ENCODE assay signal across 8 mouse cellular contexts in genomic region chr5:135024665-135025224, GRCm38 (mm10). TPM values are rescaled to one million over a fixed set of nuclear protein-coding genes. Genes with fewer than 3 reads are reported as not detected.
DNase-seq lines count a peak whose midpoint lies in the region; ATAC-seq and TF ChIP-seq lines count a peak whose summit lies in the region.

No protein-coding gene starts in this region.

- no peaks in the 10 kb centered on the region for H3K36me3 ChIP-seq in lung, postnatal 0 days (ENCODE audit: insufficient read depth, low read length)
- H3K36me3 ChIP-seq in forebrain, embryonic 13.5 days (ENCODE audit: poor library complexity, severe bottlenecking) = no peaks in the 10 kb centered on the region
- no peaks in the 10 kb centered on the region for H3K36me3 ChIP-seq in limb, embryonic 13.5 days
- H3K36me3 ChIP-seq in stomach, embryonic 14.5 days (ENCODE audit: control insufficient read depth, insufficient read depth, low read length) = no peaks in the 10 kb centered on the region

- no peaks in the 10 kb centered on the region for H3K9me3 ChIP-seq in lung, postnatal 0 days (ENCODE audit: low read length)
- no peaks in the 10 kb centered on the region for H3K9me3 ChIP-seq in forebrain, embryonic 13.5 days (replicated peaks)
- no peaks in the 10 kb centered on the region for H3K9me3 ChIP-seq in limb, embryonic 13.5 days
- H3K9me3 ChIP-seq in stomach, embryonic 14.5 days (ENCODE audit: control insufficient read depth, low read depth, low read length) = no peaks in the 10 kb centered on the region

- peaks cover 18% of the 10 kb centered on the region; the same call in 1 of the 2 replicates for H3K4me1 ChIP-seq in lung, postnatal 0 days (ENCODE audit: insufficient read depth, low read depth, low read length)
- H3K4me1 ChIP-seq in lung, adult 2 months (ENCODE audit: control insufficient read depth, insufficient read depth, low read length) = peaks cover 9% of the 10 kb centered on the region; the same call in 1 of the 2 replicates
- H3K4me1 ChIP-seq in forebrain, embryonic 13.5 days = peaks cover 44% of the 10 kb centered on the region
- peaks cover 44% of the 10 kb centered on the region for H3K4me1 ChIP-seq in limb, embryonic 13.5 days
- peaks cover 36% of the 10 kb centered on the region for H3K4me1 ChIP-seq in stomach, embryonic 14.5 days (ENCODE audit: control insufficient read depth, insufficient read depth, low read length)

- TF ChIP-seq POLR2A in lung, adult 2 months (IDR thresholded peaks at IDR 0.05; ENCODE audit: borderline replicate concordance, extremely low read depth, low read depth, low read length) = no peak

- 18% methylated on average over 11 of the region's 11 CpGs for WGBS in lung, postnatal 0 days
- 33% methylated on average over 11 of the region's 11 CpGs for WGBS in lung, adult 2 months
- 78% methylated on average over 11 of the region's 11 CpGs for WGBS in forebrain, embryonic 13.5 days
- 39% methylated on average over 11 of the region's 11 CpGs for WGBS in limb, embryonic 13.5 days
- 40% methylated on average over 11 of the region's 11 CpGs for WGBS in stomach, embryonic 14.5 days

- H3K27me3 ChIP-seq in lung, postnatal 0 days (replicated peaks; ENCODE audit: insufficient read depth, low read length) = no peaks in the 10 kb centered on the region
- H3K27me3 ChIP-seq in forebrain, embryonic 13.5 days = no peaks in the 10 kb centered on the region
- no peaks in the 10 kb centered on the region for H3K27me3 ChIP-seq in limb, embryonic 13.5 days
- no peaks in the 10 kb centered on the region for H3K27me3 ChIP-seq in stomach, embryonic 14.5 days (ENCODE audit: control insufficient read depth, insufficient read depth, low read length)

- no peak for TF ChIP-seq CTCF in lung, postnatal 0 days (IDR thresholded peaks at IDR 0.05)
- TF ChIP-seq CTCF in lung, adult 2 months (IDR thresholded peaks at IDR 0.05; ENCODE audit: insufficient read depth, low read length) = no peak

- no peak overlapping the region for H3K9ac ChIP-seq in lung, postnatal 0 days (replicated peaks; ENCODE audit: low read depth)
- H3K9ac ChIP-seq in forebrain, embryonic 13.5 days = no peak overlapping the region
- H3K9ac ChIP-seq in limb, embryonic 13.5 days = peak overlapping the region; percentile 77
- H3K9ac ChIP-seq in stomach, embryonic 14.5 days (replicated peaks; ENCODE audit: low read depth, low read length) = no peak overlapping the region

- no peak for TF ChIP-seq EP300 in lung, postnatal 0 days (IDR thresholded peaks at IDR 0.05)

- ATAC-seq in lung, postnatal 0 days = no peak
- ATAC-seq in forebrain, embryonic 13.5 days = no peak
- ATAC-seq in limb, embryonic 13.5 days (ENCODE audit: low FRiP score, low read depth) = no peak
- no peak for ATAC-seq in stomach, embryonic 14.5 days (ENCODE audit: insufficient number of reproducible peaks, insufficient read depth, low FRiP score, low read depth)

- no peak overlapping the region for H3K4me3 ChIP-seq in lung, postnatal 0 days (ENCODE audit: low read depth, low read length)
- no peak overlapping the region for H3K4me3 ChIP-seq in lung, adult 2 months (replicated peaks; ENCODE audit: extremely low read depth, low read depth, low read length)
- peak overlapping the region; percentile 68; the same call in 1 of the 2 replicates for H3K4me3 ChIP-seq in forebrain, embryonic 13.5 days
- peak overlapping the region; percentile 73 for H3K4me3 ChIP-seq in limb, embryonic 13.5 days
- peak overlapping the region; percentile 84; the same call in 1 of the 2 replicates for H3K4me3 ChIP-seq in stomach, embryonic 14.5 days (ENCODE audit: low read depth, low read length)

- peak overlapping the region; percentile 78; the same call in 1 of the 2 replicates for H3K4me2 ChIP-seq in lung, postnatal 0 days (replicated peaks; ENCODE audit: low read depth, low read length)
- H3K4me2 ChIP-seq in forebrain, embryonic 13.5 days = peak overlapping the region; percentile 95
- H3K4me2 ChIP-seq in limb, embryonic 13.5 days (replicated peaks) = peak overlapping the region; percentile 94
- peak overlapping the region; percentile 99 for H3K4me2 ChIP-seq in stomach, embryonic 14.5 days (replicated peaks; ENCODE audit: low read depth, low read length)

- no peak overlapping the region for H3K27ac ChIP-seq in lung, postnatal 0 days (ENCODE audit: low read length)
- no peak overlapping the region for H3K27ac ChIP-seq in forebrain, embryonic 13.5 days
- H3K27ac ChIP-seq in limb, embryonic 13.5 days = no peak overlapping the region
- H3K27ac ChIP-seq in stomach, embryonic 14.5 days (ENCODE audit: low read length) = no peak overlapping the region

- DNase-seq in lung, postnatal 0 days (ENCODE audit: low spot score) = no peak
- no peak for DNase-seq in lung, adult 2 months
- no peak for DNase-seq in layer of hippocampus, adult 8-10 months (ENCODE audit: low spot score in 2 of 2)
- no peak for DNase-seq in adrenal gland, adult 8-10 months
- DNase-seq in gastrocnemius, adult 8-10 months (ENCODE audit: low spot score in 2 of 2) = no peak

RNA-seq across cellular contexts. Expression of gene Stx1a, which starts 1.5 kb away (rescaled TPM):
- 5.5 and 5.8 TPM in 2 replicates for polyA plus RNA-seq in lung, postnatal 0 days (2015; fragmentation: Nextera tagmentation; extraction: Ambion mirVana)
- polyA plus RNA-seq in lung, adult 2 months (2012; rRNA removed) = 10.6 and 11.7 TPM in 2 replicates
- 34.1 and 38.7 TPM in 2 replicates for polyA plus RNA-seq in forebrain, embryonic 13.5 days (2015; fragmentation: Nextera tagmentation; extraction: Ambion mirVana)
- polyA plus RNA-seq in limb, embryonic 13.5 days (2015; fragmentation: Nextera tagmentation; extraction: Ambion mirVana) = 11.7 and 13.1 TPM in 2 replicates
- polyA plus RNA-seq in stomach, embryonic 14.5 days (2014; fragmentation: Nextera tagmentation; extraction: Ambion mirVana) = 17.4 and 17.7 TPM in 2 replicates
- total RNA-seq in layer of hippocampus, adult 8-10 months (2022) = 10 to 100 TPM; 84.7 to 93.8 (median 89.2) TPM
- total RNA-seq in adrenal gland, adult 8-10 months (2022) = 10 to 100 TPM in 3 of 4 experiments, 1 to 10 TPM in 1; 4.9 to 15.9 (median 12.1) TPM
- 1 to 10 TPM in 1 of 4 experiments, under 1 TPM in 3; 0.22 to 1.3 (median 0.39) TPM for total RNA-seq in gastrocnemius, adult 8-10 months (2022)

RNA-seq across cellular contexts. Expression of gene Abhd11, which starts 15.8 kb away (rescaled TPM):
- 72.9 and 80.9 TPM in 2 replicates for polyA plus RNA-seq in lung, postnatal 0 days (2015; fragmentation: Nextera tagmentation; extraction: Ambion mirVana)
- polyA plus RNA-seq in lung, adult 2 months (2012; rRNA removed) = 66.9 and 78.4 TPM in 2 replicates
- polyA plus RNA-seq in forebrain, embryonic 13.5 days (2015; fragmentation: Nextera tagmentation; extraction: Ambion mirVana) = 47.9 and 53.4 TPM in 2 replicates
- polyA plus RNA-seq in limb, embryonic 13.5 days (2015; fragmentation: Nextera tagmentation; extraction: Ambion mirVana) = 51.7 and 55.1 TPM in 2 replicates
- 73.3 and 80.6 TPM in 2 replicates for polyA plus RNA-seq in stomach, embryonic 14.5 days (2014; fragmentation: Nextera tagmentation; extraction: Ambion mirVana)
- total RNA-seq in layer of hippocampus, adult 8-10 months (2022) = 10 to 100 TPM; 30.3 to 35.3 (median 33.6) TPM
- total RNA-seq in adrenal gland, adult 8-10 months (2022) = 10 to 100 TPM; 52.4 to 65.4 (median 55.9) TPM
- 10 to 100 TPM; 38.5 to 54.3 (median 46.0) TPM for total RNA-seq in gastrocnemius, adult 8-10 months (2022)

RNA-seq across cellular contexts. Expression of gene Cldn3, which starts 38.7 kb away (rescaled TPM):
- polyA plus RNA-seq in lung, postnatal 0 days (2015; fragmentation: Nextera tagmentation; extraction: Ambion mirVana) = 547 and 583 TPM in 2 replicates
- 333 and 552 TPM in 2 replicates for polyA plus RNA-seq in lung, adult 2 months (2012; rRNA removed)
- polyA plus RNA-seq in forebrain, embryonic 13.5 days (2015; fragmentation: Nextera tagmentation; extraction: Ambion mirVana) = 2.9 and 3.1 TPM in 2 replicates
- polyA plus RNA-seq in limb, embryonic 13.5 days (2015; fragmentation: Nextera tagmentation; extraction: Ambion mirVana) = 8.1 and 8.4 TPM in 2 replicates
- polyA plus RNA-seq in stomach, embryonic 14.5 days (2014; fragmentation: Nextera tagmentation; extraction: Ambion mirVana) = 69.7 and 71.2 TPM in 2 replicates
- under 1 TPM; 0.61 to 0.87 (median 0.81) TPM for total RNA-seq in layer of hippocampus, adult 8-10 months (2022)
- total RNA-seq in adrenal gland, adult 8-10 months (2022) = 1 to 10 TPM in 3 of 4 experiments, not detected in 1; 1.1 to 1.5 (median 1.4) TPM
- total RNA-seq in gastrocnemius, adult 8-10 months (2022) = not detected

RNA-seq across cellular contexts. Expression of gene Dnajc30, which starts 39.3 kb away (rescaled TPM):
- 28.0 and 28.8 TPM in 2 replicates for polyA plus RNA-seq in lung, postnatal 0 days (2015; fragmentation: Nextera tagmentation; extraction: Ambion mirVana)
- 30.7 and 31.5 TPM in 2 replicates for polyA plus RNA-seq in lung, adult 2 months (2012; rRNA removed)
- polyA plus RNA-seq in forebrain, embryonic 13.5 days (2015; fragmentation: Nextera tagmentation; extraction: Ambion mirVana) = 31.3 and 33.8 TPM in 2 replicates
- 35.5 and 35.7 TPM in 2 replicates for polyA plus RNA-seq in limb, embryonic 13.5 days (2015; fragmentation: Nextera tagmentation; extraction: Ambion mirVana)
- 34.8 and 34.9 TPM in 2 replicates for polyA plus RNA-seq in stomach, embryonic 14.5 days (2014; fragmentation: Nextera tagmentation; extraction: Ambion mirVana)
- 10 to 100 TPM; 36.5 to 43.4 (median 38.6) TPM for total RNA-seq in layer of hippocampus, adult 8-10 months (2022)
- 10 to 100 TPM; 35.8 to 42.0 (median 38.7) TPM for total RNA-seq in adrenal gland, adult 8-10 months (2022)
- total RNA-seq in gastrocnemius, adult 8-10 months (2022) = 10 to 100 TPM; 24.3 to 26.8 (median 25.8) TPM

RNA-seq across cellular contexts. Expression of gene Bud23, which starts 40.0 kb away (rescaled TPM):
- polyA plus RNA-seq in lung, postnatal 0 days (2015; fragmentation: Nextera tagmentation; extraction: Ambion mirVana) = 52.2 and 53.1 TPM in 2 replicates
- polyA plus RNA-seq in lung, adult 2 months (2012; rRNA removed) = 51.3 and 56.4 TPM in 2 replicates
- 101 and 112 TPM in 2 replicates for polyA plus RNA-seq in forebrain, embryonic 13.5 days (2015; fragmentation: Nextera tagmentation; extraction: Ambion mirVana)
- 143 and 145 TPM in 2 replicates for polyA plus RNA-seq in limb, embryonic 13.5 days (2015; fragmentation: Nextera tagmentation; extraction: Ambion mirVana)
- 95.2 and 99.0 TPM in 2 replicates for polyA plus RNA-seq in stomach, embryonic 14.5 days (2014; fragmentation: Nextera tagmentation; extraction: Ambion mirVana)
- total RNA-seq in layer of hippocampus, adult 8-10 months (2022) = 10 to 100 TPM; 46.6 to 64.1 (median 52.9) TPM
- 10 to 100 TPM; 54.5 to 56.7 (median 55.8) TPM for total RNA-seq in adrenal gland, adult 8-10 months (2022)
- total RNA-seq in gastrocnemius, adult 8-10 months (2022) = 10 to 100 TPM; 25.7 to 36.4 (median 29.8) TPM

Comparison
In these comparisons a context has a peak if more than half of its experiments do, and no peak if none do; other contexts are left out.
1. H3K4me3 ChIP-seq: peak in forebrain, embryonic 13.5 days (single experiment), limb, embryonic 13.5 days (single experiment) and stomach, embryonic 14.5 days (single experiment); none in lung, postnatal 0 days (single experiment) and lung, adult 2 months (single experiment).
2. Peak in every context shown above with its lines, with median percentiles within 50 percentile points of each other: H3K4me2 ChIP-seq.